Mouse (Mus musculus): Measurements from ENCODE around the gene Ctbs. TPM values are rescaled to one million over a fixed set of nuclear protein-coding genes. Genes with fewer than 3 reads are reported as not detected.

Gene Ctbs
- 10.2 and 10.6 TPM in 2 replicates for polyA plus RNA-seq (2015; fragmentation: Nextera tagmentation; extraction: Ambion mirVana)

DNA sequence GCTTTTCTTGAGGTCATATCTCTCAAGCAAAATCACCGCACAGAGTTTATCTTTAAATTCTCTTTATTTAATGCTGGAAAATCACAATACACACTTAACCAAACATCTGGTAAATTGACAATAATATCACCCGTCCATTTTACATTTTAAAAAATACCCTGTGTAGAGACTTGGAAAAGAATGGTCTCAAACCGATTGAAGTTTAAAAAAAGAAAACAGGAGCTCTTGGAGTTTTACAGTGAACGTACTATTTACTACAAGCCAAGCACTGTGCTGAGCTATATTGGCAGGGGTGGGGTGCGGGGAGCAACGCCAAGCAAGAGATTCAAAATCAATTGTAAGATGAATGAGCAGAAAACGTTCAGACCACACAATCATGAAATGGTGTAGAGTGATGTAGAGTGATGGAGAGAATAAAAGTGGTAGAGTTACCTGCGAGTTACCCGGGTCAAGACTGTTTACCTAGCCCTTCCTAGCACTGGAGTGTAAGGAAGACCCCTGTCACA lies at the start of gene Ctbs:
Gene Ctbs (plus strand): TSS at position 51 of the 506 bp plus-strand sequence.

GRCm38 (mm10) chr3:146404311-146405201 lies 45.0 kb upstream of the Ctbs start, which contains the start of gene Ssx2ip:
TSS of gene Ssx2ip (plus strand) at chr3:146404642.

GRCm38 (mm10) chr3:146499431-146500002 lies 49.9 kb downstream of the Ctbs start, which contains the start of the genes Spata1 and Gng5:
TSS of gene Spata1 (minus strand) at chr3:146499753.
TSS of gene Gng5 (plus strand) at chr3:146499807.

Other genes starting within 250 kb of the Ctbs start
- gene Lpar3, start 228.8 kb upstream of the Ctbs start, polyA plus RNA-seq (2015; fragmentation: Nextera tagmentation; extraction: Ambion mirVana) = 0.18 and 0.37 TPM in 2 replicates
- 10.5 and 11.6 TPM in 2 replicates for gene Ssx2ip, start 45.2 kb upstream of the Ctbs start, polyA plus RNA-seq (2015; fragmentation: Nextera tagmentation; extraction: Ambion mirVana)
- gene Spata1, start 50.0 kb downstream of the Ctbs start, polyA plus RNA-seq (2015; fragmentation: Nextera tagmentation; extraction: Ambion mirVana) = 2.0 and 2.3 TPM in 2 replicates
- gene Gng5, start 50.0 kb downstream of the Ctbs start, polyA plus RNA-seq (2015; fragmentation: Nextera tagmentation; extraction: Ambion mirVana) = 751 and 758 TPM in 2 replicates
- gene Rpf1, start 71.6 kb downstream of the Ctbs start, polyA plus RNA-seq (2015; fragmentation: Nextera tagmentation; extraction: Ambion mirVana) = 25.9 and 27.7 TPM in 2 replicates
- gene Uox, start 120.6 kb downstream of the Ctbs start, polyA plus RNA-seq (2015; fragmentation: Nextera tagmentation; extraction: Ambion mirVana) = 0.34 TPM in 1 of 2 replicates, not detected in the other
- gene Dnase2b, start 165.8 kb downstream of the Ctbs start, polyA plus RNA-seq (2015; fragmentation: Nextera tagmentation; extraction: Ambion mirVana) = not detected in 2 replicates
- gene 4930503B20Rik, start 201.5 kb downstream of the Ctbs start, polyA plus RNA-seq (2015; fragmentation: Nextera tagmentation; extraction: Ambion mirVana) = not detected in 2 replicates
- gene Samd13, start 235.8 kb downstream of the Ctbs start, polyA plus RNA-seq (2015; fragmentation: Nextera tagmentation; extraction: Ambion mirVana) = 0.14 and 0.25 TPM in 2 replicates

All from urinary bladder, postnatal 0 days (tissue).